9 mouse cellular contexts compared by ENCODE assay signal in genomic region chr1:63252351-63253209, GRCm38 (mm10). TPM values are rescaled to one million over a fixed set of nuclear protein-coding genes. Genes with fewer than 3 reads are reported as not detected.
DNase-seq lines count a peak whose midpoint lies in the region; ATAC-seq lines count a peak whose summit lies in the region.
"Had no signal": no experiment of that assay in that cellular context is flagged by ENCODE, and none has a peak within 500 bp of the region (broad histone marks: within the 10 kb centered on the region; RNA-seq: fewer than 3 reads in every experiment).

No protein-coding gene starts in this region.

- WGBS in limb, embryonic 11.5 days, result 38% methylated on average over 24 of the region's 24 CpGs
- WGBS in limb, embryonic 10.5 days, result 34% methylated on average over 24 of the region's 24 CpGs
- 29% methylated on average over 24 of the region's 24 CpGs for WGBS in forebrain, embryonic 10.5 days
- WGBS in hindbrain, embryonic 16.5 days, result 31% methylated on average over 24 of the region's 24 CpGs

- no peaks in the 10 kb centered on the region for H3K36me3 ChIP-seq in limb, embryonic 11.5 days (ENCODE audit: control insufficient read depth, insufficient read depth, low read length)
- H3K36me3 ChIP-seq in limb, embryonic 10.5 days, result no peaks in the 10 kb centered on the region
- no peaks in the 10 kb centered on the region for H3K36me3 ChIP-seq in forebrain, embryonic 10.5 days (replicated peaks)
- H3K36me3 ChIP-seq in hindbrain, embryonic 16.5 days (ENCODE audit: control insufficient read depth, insufficient read depth, low read length), result no peaks in the 10 kb centered on the region

- H3K27ac ChIP-seq in limb, embryonic 11.5 days (replicated peaks; ENCODE audit: low read depth, low read length), result no peak overlapping the region
- no peak overlapping the region for H3K27ac ChIP-seq in limb, embryonic 10.5 days
- peak overlapping the region; percentile 81 for H3K27ac ChIP-seq in forebrain, embryonic 10.5 days
- H3K27ac ChIP-seq in hindbrain, embryonic 16.5 days (ENCODE audit: low read depth, low read length), result no peak overlapping the region

- no peak overlapping the region for H3K9ac ChIP-seq in limb, embryonic 11.5 days (ENCODE audit: low read length)
- no peak overlapping the region for H3K9ac ChIP-seq in hindbrain, embryonic 16.5 days (ENCODE audit: low read depth, low read length)

- no peak overlapping the region for H3K4me2 ChIP-seq in limb, embryonic 11.5 days (ENCODE audit: low read depth, severe bottlenecking)
- H3K4me2 ChIP-seq in hindbrain, embryonic 16.5 days (ENCODE audit: low read length), result no peak overlapping the region

- H3K4me1 ChIP-seq in limb, embryonic 11.5 days (ENCODE audit: control insufficient read depth, insufficient read depth, low read length), result 0 out of 2 replicates have a peak, but pooled peaks cover 4% of the 10 kb centered on the region
- peaks cover 41% of the 10 kb centered on the region for H3K4me1 ChIP-seq in limb, embryonic 10.5 days
- peaks cover 87% of the 10 kb centered on the region for H3K4me1 ChIP-seq in forebrain, embryonic 10.5 days
- no peaks in the 10 kb centered on the region; the same call in none of the 2 replicates for H3K4me1 ChIP-seq in hindbrain, embryonic 16.5 days (ENCODE audit: control insufficient read depth, insufficient read depth, low read depth, low read length)

- DNase-seq in limb, embryonic 11.5 days (ENCODE audit: low spot score), result peak; percentile 40
- DNase-seq in limb, embryonic 10.5 days (ENCODE audit: low spot score), result no peak
- DNase-seq in forebrain, embryonic 10.5 days (ENCODE audit: extremely low spot score, low spot score), result no peak
- peak; percentile 63 for DNase-seq in retina, embryonic 14.5 days (ENCODE audit: low spot score)
- no peak for DNase-seq in ovary, postnatal 10 days (ENCODE audit: low spot score)
- no peak for DNase-seq in c-Kit-positive CD71-positive TER-119-positive erythroid progenitor cells, embryonic 14.5 days (ENCODE audit: low spot score)
- DNase-seq: heart, postnatal 36 days had no signal

- no peak for ATAC-seq in limb, embryonic 11.5 days (ENCODE audit: insufficient number of reproducible peaks, low FRiP score, low TSS enrichment, low read depth)
- ATAC-seq in hindbrain, embryonic 16.5 days, result peak; percentile 58; the same call in 1 of the 2 replicates

- H3K27me3 ChIP-seq in limb, embryonic 11.5 days (ENCODE audit: control insufficient read depth, insufficient read depth, low read length), result peaks cover 57% of the 10 kb centered on the region
- peaks cover 97% of the 10 kb centered on the region for H3K27me3 ChIP-seq in limb, embryonic 10.5 days (ENCODE audit: low read depth, poor library complexity, severe bottlenecking)
- H3K27me3 ChIP-seq in forebrain, embryonic 10.5 days (ENCODE audit: poor library complexity, severe bottlenecking), result peaks cover 98% of the 10 kb centered on the region
- H3K27me3 ChIP-seq in hindbrain, embryonic 16.5 days (replicated peaks; ENCODE audit: control insufficient read depth, insufficient read depth, low read length), result peaks cover 54% of the 10 kb centered on the region

- H3K4me3 ChIP-seq in limb, embryonic 11.5 days (ENCODE audit: low read depth, low read length), result no peak overlapping the region
- no peak overlapping the region for H3K4me3 ChIP-seq in limb, embryonic 10.5 days
- peak overlapping the region; percentile 30; the same call in 1 of the 2 replicates for H3K4me3 ChIP-seq in forebrain, embryonic 10.5 days
- no peak overlapping the region for H3K4me3 ChIP-seq in hindbrain, embryonic 16.5 days (ENCODE audit: low read length)
- H3K4me3 ChIP-seq: erythroblast, embryonic 14.5 days had no signal

- no peaks in the 10 kb centered on the region for H3K9me3 ChIP-seq in limb, embryonic 11.5 days (ENCODE audit: control insufficient read depth, low read length)
- H3K9me3 ChIP-seq in limb, embryonic 10.5 days (replicated peaks), result no peaks in the 10 kb centered on the region
- H3K9me3 ChIP-seq in forebrain, embryonic 10.5 days, result no peaks in the 10 kb centered on the region
- no peaks in the 10 kb centered on the region for H3K9me3 ChIP-seq in hindbrain, embryonic 16.5 days (ENCODE audit: control insufficient read depth, low read length)

RNA-seq across cellular contexts. Expression of gene Zdbf2, which starts 20.5 kb away (rescaled TPM):
- 11.3 and 11.4 TPM in 2 replicates for polyA plus RNA-seq in limb, embryonic 11.5 days (2014; fragmentation: Nextera tagmentation; extraction: Ambion mirVana)
- 10.9 and 12.8 TPM in 2 replicates for polyA plus RNA-seq in limb, embryonic 10.5 days (2016; fragmentation: Nextera tagmentation; extraction: Ambion mirVana)
- polyA plus RNA-seq in forebrain, embryonic 10.5 days (2016; fragmentation: Nextera tagmentation; extraction: Ambion mirVana), result 21.6 and 25.1 TPM in 2 replicates
- 28.7 and 36.3 TPM in 2 replicates for polyA plus RNA-seq in hindbrain, embryonic 16.5 days (2015; fragmentation: Nextera tagmentation; extraction: Ambion mirVana)

RNA-seq across cellular contexts. Expression of gene Gpr1, which starts 38.2 kb away (rescaled TPM):
- 0.09 TPM in 1 of 2 replicates, not detected in the other for polyA plus RNA-seq in limb, embryonic 11.5 days (2014; fragmentation: Nextera tagmentation; extraction: Ambion mirVana)
- 0.08 and 0.15 TPM in 2 replicates for polyA plus RNA-seq in limb, embryonic 10.5 days (2016; fragmentation: Nextera tagmentation; extraction: Ambion mirVana)
- polyA plus RNA-seq in forebrain, embryonic 10.5 days (2016; fragmentation: Nextera tagmentation; extraction: Ambion mirVana), result 0.26 and 0.33 TPM in 2 replicates
- 0.86 and 1.0 TPM in 2 replicates for polyA plus RNA-seq in hindbrain, embryonic 16.5 days (2015; fragmentation: Nextera tagmentation; extraction: Ambion mirVana)
- polyA plus RNA-seq: erythroblast, embryonic 14.5 days had no signal

Comparison
In these comparisons a context has a peak if more than half of its experiments do, and no peak if none do; other contexts are left out.
1. DNase-seq: peak in limb, embryonic 11.5 days (single experiment) and retina, embryonic 14.5 days (single experiment); none in limb, embryonic 10.5 days (single experiment), forebrain, embryonic 10.5 days (single experiment), ovary, postnatal 10 days (single experiment) and c-Kit-positive CD71-positive TER-119-positive erythroid progenitor cells, embryonic 14.5 days (single experiment).